Mouse (Mus musculus) T-helper 17 cell (primary cell): Measurements from ENCODE around the gene March5.
"Not testable (repeated sequence)": the region's sequence is repeated elsewhere in the genome, so short reads cannot be mapped to it uniquely, and the experiment has no call there.

Experiments
- in situ Hi-C, 2 experiments: fragments of 300-600 bp; cut with MboI, MseI; formaldehyde crosslinking; loops; 1 replicate in 1 of 2; 2 replicates in 1 of 2; pipeline ENCODE4 v1.15.1; 2025; ENCODE audit warnings: high pct_unique_total_duplicates in 2 of 2

March5 gene

DNA sequence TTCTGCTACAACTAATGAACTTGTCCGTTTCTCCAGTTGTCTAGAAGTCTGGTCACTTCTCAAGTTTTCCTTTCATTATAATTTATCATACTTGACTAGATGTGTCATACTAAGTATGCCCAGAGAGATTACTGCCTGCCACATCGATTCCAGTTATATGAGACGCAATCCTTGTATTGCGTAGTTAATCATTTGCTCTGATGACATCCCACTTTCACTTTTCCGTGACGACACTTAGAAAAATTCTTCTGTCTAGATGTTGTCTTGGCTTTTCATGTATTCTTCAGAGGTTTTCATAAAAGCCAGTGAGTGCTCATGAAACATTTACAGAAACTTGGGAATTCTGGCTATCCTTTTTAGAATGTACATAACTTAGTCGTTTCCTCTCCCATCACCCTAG is 1.6 kb downstream of the March5 start:
- in situ Hi-C loops: no loop called here

DNA sequence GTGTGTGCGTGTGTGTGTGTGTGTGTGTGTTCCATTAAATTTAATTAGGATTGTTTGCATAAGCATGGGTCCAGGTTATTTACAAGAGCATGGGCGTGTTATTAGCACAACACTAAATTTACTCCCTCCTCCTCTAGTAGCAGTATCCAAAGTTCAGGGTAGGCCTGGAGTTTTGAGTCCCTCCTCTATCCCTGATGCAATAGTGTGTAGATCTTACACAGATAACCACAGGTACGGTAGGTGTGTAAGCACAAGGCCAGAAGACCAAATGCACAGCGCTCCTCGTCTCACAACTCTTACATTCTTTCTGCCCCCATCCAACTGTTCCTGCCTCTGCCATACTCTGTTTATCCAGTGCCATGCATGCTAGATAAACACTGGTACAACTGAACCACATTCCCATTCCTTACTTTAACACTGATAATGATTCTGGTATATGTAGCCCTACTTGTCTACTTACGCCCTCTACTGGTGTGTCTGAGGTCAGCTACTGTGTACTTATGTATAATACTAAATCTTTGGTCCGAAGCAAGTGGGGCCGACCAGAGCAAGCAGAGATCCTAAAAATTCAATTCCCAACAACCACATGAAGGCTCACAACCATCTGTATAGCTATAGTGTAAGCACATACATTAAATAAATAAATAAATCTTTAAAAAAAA is 2.3 kb downstream of the March5 start:
- in situ Hi-C loops: no loop called here

DNA sequence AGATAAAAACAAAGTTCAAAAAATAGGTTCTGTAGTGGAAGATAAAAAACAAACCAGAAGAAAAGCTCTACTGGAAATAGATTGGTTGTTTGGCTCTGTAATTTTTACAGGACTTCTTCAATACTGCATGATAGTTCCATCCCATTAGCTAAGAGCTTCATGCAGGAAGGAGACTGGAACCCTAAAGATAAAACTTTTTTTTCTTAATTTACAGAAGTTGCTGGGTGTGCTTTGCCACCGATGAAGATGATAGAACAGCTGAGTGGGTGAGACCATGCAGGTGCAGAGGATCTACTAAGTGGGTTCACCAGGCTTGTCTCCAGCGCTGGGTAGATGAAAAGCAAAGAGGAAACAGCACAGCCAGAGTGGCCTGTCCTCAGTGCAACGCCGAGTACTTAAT is 3.1 kb downstream of the March5 start:
- in situ Hi-C loops: no loop called here

DNA sequence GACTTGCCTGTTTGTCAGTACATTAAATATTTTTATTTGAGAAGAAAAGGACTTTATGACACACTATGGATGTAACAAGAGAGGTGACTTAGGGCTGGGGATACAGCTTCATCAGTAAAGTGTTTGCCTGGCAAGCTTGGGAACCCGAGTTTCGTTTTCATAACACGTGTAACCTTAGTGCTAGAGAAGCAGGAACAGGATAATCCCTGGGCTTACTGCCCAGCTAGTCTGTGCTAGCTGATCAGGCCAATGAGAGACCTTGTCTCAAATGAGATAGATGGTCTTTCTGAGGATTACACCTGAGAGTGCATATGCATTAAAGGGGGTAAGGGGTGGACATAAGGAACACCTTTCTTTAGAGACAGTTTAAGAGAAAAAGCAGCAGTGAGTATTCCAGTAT is 4.1 kb downstream of the March5 start:
- in situ Hi-C loops: no loop called here

DNA sequence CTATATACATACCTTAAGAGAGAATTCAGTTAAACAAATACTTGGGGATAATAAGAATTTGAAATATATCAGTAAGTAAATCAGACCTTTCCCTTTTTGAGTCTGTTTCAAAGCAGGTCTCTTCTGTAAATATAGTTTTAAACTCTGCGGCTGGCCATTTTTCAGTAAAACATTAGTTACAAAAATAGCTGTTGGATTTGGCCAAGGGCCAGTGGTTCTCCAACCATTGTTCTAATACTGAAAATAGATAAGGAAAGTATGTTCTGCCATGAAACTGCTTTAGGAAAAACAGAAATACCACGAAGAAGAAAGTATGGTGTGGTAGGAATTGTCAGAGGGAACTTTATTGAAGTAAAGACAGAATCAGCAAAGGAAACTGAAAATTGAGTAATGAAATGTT is 7.4 kb downstream of the March5 start:
- in situ Hi-C loops: no loop called here

DNA sequence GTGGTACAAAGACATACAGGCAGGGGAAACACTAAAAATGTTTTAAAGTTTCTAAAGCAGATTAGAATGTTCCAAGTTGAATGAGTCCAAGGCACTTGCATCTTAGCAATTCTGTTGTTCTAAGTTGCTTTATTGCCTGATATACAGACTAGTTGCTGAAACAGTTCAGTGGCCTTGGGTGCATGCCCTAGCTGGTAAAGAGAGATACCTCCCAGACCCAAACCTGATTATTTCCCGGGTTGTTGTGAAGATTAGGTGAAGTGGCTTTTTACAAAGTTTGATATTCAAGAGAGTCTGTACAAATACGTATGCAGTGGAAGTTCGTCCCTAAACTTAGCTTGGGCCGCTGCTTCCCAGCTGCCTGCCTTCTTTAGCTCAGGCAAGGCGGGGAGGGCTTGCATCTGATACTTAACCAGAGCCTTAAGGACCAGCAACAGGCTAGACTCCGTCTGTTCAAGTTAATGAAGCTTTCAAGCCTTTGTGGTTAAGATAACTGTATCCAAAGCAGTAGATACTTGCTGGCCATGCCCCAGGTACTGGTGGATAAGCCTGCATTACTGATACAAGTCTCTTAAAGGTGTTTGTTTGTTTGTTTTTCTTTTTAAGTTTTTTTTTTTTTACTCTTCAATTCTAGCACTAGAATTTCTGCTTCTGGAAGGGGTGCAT is 18.0 kb downstream of the March5 start:
- in situ Hi-C loops: no loop called here

DNA sequence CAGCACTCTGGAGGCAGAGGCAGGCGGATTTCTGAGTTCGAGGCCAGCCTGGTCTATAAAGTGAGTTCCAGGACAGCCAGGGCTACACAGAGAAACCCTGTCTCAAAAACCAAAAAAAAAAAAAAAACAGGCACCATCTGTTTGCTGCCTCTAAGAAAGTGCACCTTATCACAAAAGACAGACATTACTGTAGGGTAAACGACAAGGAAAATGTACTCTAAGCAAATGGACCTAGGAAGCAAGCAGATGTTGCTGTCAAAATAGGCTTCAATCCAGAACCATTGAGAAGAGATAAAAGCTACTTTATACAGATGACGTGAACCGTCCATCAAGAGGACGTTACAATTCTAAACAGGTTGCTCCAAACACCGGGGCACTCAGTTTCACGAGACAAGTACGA is 25.3 kb downstream of the March5 start:
- in situ Hi-C loops: not testable (repeated sequence)

DNA sequence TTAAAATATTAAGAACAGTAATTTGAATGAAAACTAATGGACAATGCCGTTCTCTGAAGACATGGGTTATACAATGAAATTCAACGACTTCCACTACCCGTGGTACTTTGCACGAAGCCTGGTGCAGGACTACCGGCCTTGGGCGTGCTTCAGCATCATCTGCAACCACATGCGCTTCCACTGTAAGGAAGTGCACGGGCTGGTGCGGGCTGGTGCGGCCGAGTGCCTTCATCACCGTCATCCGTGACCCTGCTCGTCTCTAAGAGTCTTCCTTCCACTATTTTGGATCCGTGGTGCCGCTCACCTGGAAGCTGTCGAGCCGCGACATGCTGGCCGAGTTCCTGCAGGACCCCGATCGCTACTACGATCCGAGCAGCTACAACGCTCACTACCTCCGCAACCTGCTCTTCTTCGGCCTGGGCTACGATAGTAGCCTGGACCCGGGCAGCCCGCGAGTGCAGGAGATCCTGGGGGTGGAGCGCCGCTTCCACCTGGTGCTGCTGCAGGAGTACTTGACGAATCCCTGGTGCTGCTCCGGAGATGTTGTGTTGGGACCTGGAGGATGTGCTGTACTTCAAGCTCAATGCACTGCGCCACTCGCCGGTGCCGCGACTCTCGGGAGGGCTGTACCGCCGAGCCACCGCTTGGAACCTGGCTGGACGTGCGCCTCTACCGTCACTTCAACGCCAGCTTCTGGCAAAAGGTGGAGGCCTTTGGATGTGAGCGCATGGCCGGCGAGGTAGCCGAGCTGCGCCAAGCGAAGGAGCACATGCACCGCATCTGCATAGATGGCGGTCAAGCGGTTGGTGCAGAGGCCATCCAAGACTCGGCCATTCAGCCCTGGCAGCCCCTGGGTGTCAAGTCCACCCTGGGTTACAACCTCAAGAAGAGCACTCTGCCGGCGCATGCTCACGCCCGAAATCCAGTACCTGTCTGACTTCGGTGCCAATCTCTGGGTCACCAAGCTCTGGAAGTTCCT is 26.5 kb downstream of the March5 start:
- in situ Hi-C loops: no loop called here

DNA sequence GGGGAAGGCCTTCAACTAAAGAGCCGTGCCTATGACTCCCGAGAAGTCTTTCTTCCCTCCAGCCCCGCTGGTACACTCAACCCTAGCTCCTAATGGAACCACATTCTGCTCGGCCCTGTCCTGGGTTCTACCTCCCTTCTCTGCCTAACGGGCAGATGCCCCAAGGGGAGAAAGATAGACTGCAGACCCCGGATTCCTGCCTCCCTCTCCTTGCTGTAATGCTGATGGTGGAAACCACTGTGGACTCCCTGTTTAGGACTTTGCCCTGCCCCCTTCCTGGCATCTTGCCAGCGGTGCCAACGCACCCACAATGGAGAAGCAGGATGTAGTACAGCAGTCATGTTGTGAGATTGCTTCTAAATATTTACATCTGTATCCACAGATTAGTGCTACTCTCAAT is 28.5 kb downstream of the March5 start:
- in situ Hi-C loops: loop anchor here in 1 of 2 experiments (5.0 kb wide), 1 partner anchor 274 kb away; no protein-coding TSS in a partner anchor

DNA sequence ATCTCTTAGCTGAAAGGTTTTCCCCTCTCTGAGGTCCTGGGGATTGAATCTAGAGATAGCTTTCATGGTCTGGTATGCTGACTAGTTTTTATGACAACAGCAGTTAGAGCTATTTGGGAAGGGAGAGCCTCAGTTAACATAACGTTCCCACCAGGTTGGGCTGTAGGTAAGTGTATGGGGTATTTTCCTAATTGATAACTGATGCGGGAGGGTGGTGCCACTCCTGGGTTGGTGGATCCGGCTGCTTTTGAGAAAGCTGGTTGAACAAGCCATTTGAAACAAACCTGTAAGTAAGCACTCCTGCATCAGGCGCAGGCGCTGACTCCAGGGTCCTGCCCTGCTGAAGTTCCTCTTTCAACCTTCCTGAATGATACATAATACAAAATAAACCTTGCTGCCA is 30.0 kb downstream of the March5 start:
- in situ Hi-C loops: loop anchor here in 1 of 2 experiments (5.0 kb wide), 1 partner anchor 275 kb away; no protein-coding TSS in a partner anchor

DNA sequence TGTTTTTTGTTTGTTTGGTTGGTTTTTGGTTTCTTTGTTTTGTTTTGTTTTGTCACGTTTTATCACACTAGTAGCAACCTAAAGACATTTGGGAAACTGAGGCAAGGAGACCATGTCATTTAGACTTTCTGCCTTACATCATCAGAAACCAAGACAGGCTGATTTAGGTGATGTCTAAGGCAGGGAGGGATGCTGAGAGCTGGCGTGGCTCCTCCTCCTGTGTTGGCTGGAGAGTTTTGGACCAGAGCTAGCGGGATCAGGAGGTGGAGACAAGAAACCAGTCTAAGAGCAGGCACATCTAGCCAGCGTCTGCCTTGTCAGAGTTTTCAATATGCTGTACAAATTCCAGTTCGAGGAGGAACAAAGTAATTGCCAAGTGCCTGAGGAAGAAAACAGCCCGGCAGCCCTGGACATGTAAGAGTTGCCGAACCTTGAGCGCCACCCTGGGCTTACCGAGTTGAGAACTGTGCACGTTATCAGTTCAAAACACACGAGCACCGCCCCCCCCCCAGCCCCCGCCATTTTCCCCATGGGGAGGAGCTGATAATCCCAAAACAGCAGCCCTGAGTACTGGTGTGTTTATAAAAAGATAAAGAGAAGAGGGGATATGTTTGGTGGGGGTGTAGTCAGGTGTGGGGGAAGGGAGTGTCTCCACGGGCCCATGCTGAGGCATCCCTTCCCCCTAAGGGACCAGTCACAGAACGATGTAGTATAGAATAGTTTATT is 30.5 kb downstream of the March5 start:
- in situ Hi-C loops: loop anchor here in 1 of 2 experiments (5.0 kb wide), 1 partner anchor 276 kb away; no protein-coding TSS in a partner anchor

DNA sequence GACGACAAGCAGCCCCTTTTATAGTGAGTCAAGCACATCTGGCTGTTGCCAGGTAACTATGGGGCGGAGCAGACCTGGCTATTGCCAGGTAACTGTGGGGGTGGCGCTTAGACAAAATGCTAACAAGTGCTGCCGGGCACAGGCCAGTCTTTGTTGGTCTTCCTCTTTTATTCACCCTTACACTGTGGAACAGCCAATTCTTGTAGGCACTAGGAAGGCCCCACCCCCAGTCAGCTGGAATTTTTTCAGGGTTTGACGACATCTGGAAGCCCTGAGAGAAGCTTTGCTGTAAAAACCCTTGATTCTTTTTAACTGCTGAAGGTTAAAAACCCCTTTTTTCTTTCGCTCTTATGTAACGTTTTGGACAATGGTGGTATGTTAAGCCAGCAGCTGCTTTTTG is 31.3 kb downstream of the March5 start:
- in situ Hi-C loops: loop anchor here in 1 of 2 experiments (5.0 kb wide), 1 partner anchor 276 kb away; no protein-coding TSS in a partner anchor

DNA sequence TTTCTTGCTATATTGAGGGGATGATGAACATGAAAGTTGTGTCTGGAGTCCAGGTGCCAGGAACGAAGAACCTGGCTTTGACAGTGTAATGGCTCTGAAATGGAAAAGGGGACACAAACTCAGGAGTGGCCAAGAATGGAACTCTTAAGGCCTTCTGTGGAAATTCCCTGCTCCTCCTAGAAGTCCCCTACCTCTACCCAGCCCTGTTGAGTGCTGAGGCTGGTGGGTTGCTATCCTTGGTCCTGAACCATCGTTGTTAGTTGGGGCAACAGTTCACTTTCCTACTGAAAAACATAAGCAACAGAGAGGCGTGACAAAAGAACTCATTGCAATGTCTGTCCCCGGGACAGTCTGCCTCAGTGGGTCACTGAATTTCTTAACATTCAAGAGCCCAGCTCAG is 31.8 kb downstream of the March5 start:
- in situ Hi-C loops: loop anchor here in 1 of 2 experiments (5.0 kb wide), 1 partner anchor 277 kb away; no protein-coding TSS in a partner anchor

DNA sequence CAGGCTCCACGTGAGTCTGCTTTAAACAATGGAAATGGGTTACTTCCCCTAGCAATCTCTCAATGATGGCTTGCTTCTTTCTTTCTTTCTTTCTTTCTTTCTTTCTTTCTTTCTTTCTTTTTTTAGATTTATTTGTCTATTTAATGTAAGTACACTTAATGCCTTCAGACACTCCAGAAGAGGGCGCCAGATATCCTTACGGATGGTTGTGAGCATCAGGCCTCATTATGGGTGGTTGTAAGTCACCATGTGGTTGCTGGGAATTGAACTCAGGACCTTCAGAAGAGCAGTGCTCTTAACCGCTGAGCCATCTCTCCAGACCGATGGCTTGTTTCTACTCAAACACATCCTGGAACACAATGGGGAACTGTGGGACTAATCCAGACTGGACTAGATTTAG is 33.9 kb downstream of the March5 start:
- in situ Hi-C loops: no loop called here

DNA sequence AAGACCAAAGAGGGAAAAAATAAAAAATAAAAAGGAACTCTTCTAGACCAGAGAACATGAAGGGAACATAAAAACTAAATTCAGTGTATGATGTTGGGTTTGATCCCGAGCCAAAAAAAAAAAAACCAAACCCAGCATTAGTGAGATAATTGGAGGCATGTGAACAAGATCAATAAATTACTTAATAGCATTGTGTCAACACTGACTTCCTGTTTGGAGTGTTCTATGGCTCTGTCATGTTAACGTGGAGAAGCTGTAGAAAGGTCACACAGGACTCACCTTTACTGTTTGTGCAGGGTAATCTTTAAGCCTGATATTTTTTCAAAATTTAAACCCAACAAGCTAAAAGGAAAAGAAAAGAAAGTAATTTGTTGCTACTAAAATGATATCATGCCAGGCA is 35.4 kb downstream of the March5 start:
- in situ Hi-C loops: no loop called here

DNA sequence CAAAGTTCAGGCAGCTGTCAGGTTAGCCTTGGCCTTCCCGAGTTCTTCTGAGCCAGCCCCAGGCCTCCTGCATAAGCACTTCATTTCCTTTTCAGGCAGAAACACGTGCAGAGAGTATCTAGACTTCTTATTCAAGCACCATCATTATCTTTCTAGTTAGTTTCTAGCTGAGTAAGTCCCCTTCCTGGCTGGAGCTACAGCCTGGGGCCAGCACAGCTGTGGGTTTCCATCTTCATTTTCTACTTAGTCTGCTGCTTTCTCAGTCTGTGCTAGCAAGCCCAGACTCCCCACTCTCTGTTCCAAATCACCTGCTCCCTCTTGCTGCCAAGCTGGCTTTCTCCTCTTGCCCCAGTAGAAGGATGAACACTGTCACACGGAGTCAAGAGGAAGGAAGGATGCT is 39.5 kb downstream of the March5 start:
- in situ Hi-C loops: no loop called here

DNA sequence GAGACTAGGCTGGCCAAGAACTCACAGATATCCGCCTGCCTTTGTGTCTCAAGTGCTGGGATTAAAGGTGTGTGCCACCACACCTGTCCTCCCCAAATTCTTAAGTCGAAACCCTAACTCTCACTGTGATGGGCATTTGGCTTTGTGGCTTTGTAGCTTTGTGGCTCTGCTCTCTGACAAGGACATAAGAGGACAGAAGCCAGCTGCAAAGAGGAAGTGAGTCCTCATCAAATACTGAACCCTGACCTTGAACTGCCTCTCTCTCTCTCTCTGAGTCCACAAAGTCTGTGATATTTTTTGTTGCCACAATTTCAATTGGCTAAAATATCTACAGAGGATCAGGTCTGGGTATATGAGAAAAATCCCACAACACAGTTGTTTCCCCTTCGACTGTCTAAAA is 40.9 kb downstream of the March5 start:
- in situ Hi-C loops: no loop called here

DNA sequence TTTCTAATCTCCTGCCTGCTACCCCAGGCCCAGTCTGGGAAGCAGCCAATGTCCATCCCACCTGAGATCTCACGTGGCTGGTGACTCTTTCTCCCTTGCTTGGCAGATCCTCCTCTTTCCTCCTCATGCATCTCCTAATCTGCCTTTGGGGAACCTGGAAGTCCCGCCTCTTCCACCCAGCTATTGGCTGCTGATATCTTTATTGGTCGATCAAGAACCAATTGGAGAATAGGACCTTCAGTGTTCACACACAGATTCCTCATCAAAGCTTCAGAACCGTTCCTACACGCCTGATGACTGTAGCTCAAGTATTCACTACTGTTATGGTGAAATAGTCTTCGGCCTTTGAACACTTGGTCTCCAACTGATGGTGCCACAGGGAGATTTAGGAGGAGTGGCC is 44.8 kb downstream of the March5 start:
- in situ Hi-C loops: no loop called here

DNA sequence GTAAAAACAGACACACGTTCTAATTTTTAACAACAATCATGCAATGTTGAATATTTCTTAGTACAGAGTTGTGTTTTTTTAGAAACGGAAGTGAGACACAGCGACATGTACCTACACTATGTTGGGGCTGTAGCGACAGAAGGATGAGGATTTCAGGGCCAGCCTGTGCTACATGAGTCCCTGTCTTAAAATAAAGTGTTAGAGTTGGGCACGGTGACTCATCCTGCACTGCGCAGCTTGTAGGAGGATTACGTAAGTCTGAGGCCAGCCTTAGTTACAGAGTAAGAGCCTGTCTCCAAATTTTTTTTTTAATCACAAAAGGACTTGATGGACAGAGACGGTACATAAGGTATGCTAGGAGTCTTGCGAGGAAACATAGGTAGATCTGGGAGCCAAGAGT is 48.0 kb downstream of the March5 start:
- in situ Hi-C loops: no loop called here

DNA sequence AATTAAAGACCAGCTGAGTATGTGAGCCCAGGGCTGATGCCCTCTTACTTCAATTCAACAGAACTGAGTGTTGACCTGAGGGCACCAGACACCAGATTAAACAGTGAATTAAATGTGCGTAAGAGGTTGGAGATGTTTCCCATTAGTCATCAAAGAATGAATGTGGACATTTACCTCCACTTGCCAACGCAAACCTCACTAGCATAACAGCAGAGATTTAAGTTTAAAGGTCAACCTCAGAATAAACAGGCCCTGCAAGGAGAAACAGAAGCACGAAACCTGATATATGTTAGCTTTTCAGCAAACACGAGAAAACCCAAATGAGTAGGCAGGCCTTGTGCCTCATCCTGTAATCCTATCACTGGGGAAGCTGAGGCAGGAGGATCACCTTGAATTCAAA is 55.0 kb downstream of the March5 start:
- in situ Hi-C loops: no loop called here

DNA sequence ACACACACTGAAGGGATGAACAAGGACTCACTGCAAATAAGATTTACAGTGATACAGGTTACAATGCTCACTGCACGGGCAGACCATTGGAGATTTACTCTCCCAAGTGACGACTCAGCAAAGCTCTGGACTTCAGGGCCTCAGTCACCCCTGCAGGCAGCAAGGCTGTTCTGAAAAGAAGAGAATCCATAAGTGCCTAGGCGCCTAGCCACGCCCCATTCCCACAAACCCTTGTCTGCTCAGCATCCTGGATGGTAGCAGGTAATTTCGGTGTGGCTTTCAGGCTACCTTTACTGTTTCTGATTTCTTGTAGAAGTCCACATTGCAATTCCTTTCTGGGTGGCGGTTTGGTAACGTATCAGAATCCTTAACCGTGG is 56.2 kb downstream of the March5 start:
- in situ Hi-C loops: no loop called here
